Mouse (Mus musculus) right cerebral cortex, postnatal 14 days (tissue): ENCODE data around the gene Acat2.
"Not testable (repeated sequence)": the region's sequence is repeated elsewhere in the genome, so short reads cannot be mapped to it uniquely, and the experiment has no call there.

Experiments
- DNase-seq: peaks from one replicate; pipeline ENCODE4 v3.0.0; 2022

Gene Acat2

DNA sequence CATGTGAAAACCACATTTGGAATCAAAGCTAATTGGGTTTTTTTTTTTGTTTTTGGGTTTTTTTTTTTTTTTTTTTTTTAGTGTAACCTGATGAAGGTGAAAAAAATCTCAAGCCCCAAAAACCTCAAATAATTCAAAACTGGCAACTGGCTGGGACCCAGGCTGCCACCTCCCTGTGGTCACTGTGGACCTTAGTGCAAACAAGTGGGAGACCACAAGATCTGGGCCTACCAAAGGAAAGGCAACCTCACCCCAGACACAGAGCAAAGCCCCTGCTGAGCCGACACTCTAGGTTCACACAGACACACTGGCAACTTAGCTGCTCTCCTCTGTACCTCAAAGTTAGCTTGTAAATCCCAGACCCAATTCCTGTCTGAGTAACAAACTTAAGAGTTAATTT, 56.2 kb downstream of the Acat2 start:
- DNase-seq = no peak

GRCm38 (mm10) chr17:12903372-12904333, 56.9 kb downstream of the Acat2 start:
- no peak for DNase-seq

DNA sequence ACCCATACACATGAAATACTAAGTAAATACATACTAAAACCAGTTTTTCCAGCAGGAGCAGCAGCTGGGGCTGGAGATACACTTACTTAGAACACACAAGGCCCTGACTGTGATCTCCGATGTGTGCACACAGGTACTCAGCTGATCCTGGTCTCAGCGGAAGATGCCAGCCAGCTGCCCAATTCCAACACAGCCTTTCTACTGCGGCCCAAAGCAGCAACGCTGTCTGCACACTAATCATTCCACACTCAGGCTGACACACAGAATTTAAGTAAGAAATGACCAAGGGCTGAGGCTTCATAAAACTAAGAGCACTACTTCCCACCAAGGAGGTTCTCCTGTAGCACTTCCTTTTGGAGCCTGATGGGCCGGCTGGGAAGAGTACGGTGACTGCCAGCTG, 58.3 kb downstream of the Acat2 start:
- DNase-seq = no peak

GRCm38 (mm10) chr17:12898607-12899006, 61.9 kb downstream of the Acat2 start:
- not testable (repeated sequence) for DNase-seq

- no peak for DNase-seq
Measured at GRCm38 (mm10) chr17:12897674-12898073, 62.9 kb downstream of the Acat2 start.
